Mouse (Mus musculus) midbrain, embryonic 14.5 days (tissue): ENCODE results near the gene Dnajb1. TPM values are rescaled to one million over a fixed set of nuclear protein-coding genes. Genes with fewer than 3 reads are reported as not detected.

Experiments
- ATAC-seq: fragments of 200-750 bp; cut with Nextera tagmentation; 2 replicates; pipeline ENCODE4 v1.8.0; 2017; ENCODE audit warnings: moderate number of reproducible peaks, moderate library complexity; ENCODE audit not compliant: low FRiP score, low TSS enrichment
- DNase-seq: peaks from one replicate; pipeline ENCODE4 v3.0.0-alpha.2; 2015
- H3K27ac ChIP-seq: fragments of 300-500 bp; sonication (generic); replicated peaks from 2 replicates; pipeline ENCODE4 v1.5.1; 2014; ENCODE audit warnings: mild to moderate bottlenecking, low read depth, low read length, moderate library complexity
- H3K27me3 ChIP-seq: fragments of 300-500 bp; sonication (generic); 2 replicates; pipeline ENCODE4 v1.6.1; 2014; ENCODE audit warnings: low read length, control low read depth, mixed read lengths; ENCODE audit not compliant: control insufficient read depth, insufficient read depth
- H3K36me3 ChIP-seq: fragments of 300-500 bp; sonication (generic); 2 replicates; pipeline ENCODE4 v1.6.1; 2014; ENCODE audit warnings: low read length, control low read depth; ENCODE audit not compliant: control insufficient read depth, insufficient read depth
- H3K4me1 ChIP-seq: fragments of 300-500 bp; sonication (generic); 2 replicates; pipeline ENCODE4 v1.6.1; 2014; ENCODE audit warnings: mild to moderate bottlenecking, antibody characterized with exemption, low read length, control low read depth; ENCODE audit not compliant: control insufficient read depth, insufficient read depth
- H3K4me2 ChIP-seq: fragments of 300-500 bp; sonication (generic); 2 replicates; pipeline ENCODE4 v1.6.1; 2014; ENCODE audit warnings: mild to moderate bottlenecking, low read length, moderate library complexity
- H3K4me3 ChIP-seq: fragments of 300-500 bp; sonication (generic); replicated peaks from 2 replicates; pipeline ENCODE4 v1.5.1; 2014; ENCODE audit warnings: low read depth, low read length
- H3K9ac ChIP-seq: fragments of 300-500 bp; sonication (generic); replicated peaks from 2 replicates; pipeline ENCODE4 v1.6.1; 2014; ENCODE audit warnings: mild to moderate bottlenecking, low read length, moderate library complexity
- H3K9me3 ChIP-seq: fragments of 300-500 bp; sonication (generic); 2 replicates; pipeline ENCODE4 v1.6.1; 2016; ENCODE audit warnings: low read length, control low read depth, mixed read lengths; ENCODE audit not compliant: control insufficient read depth
- WGBS: fragments of 180-500 bp; shearing (Covaris S2); extraction: QIAGEN DNeasy Blood & Tissue Kit; methylation state at CpG from one replicate; pipeline ENCODE4 v1.1.7; 2014; 5-methylcytosine and 5-hydroxymethylcytosine counted together
- polyA plus RNA-seq: library from polyadenylated mRNA; unstranded; fragments of >200 nt; fragmentation: Nextera tagmentation; extraction: Ambion mirVana; gene quantifications from 2 replicates; pipeline ENCODE4 v1.2.1, GENCODE M21; 2014

Dnajb1 gene
- polyA plus RNA-seq, 1 experiment from 2014 or later: 46.2 TPM

DNA sequence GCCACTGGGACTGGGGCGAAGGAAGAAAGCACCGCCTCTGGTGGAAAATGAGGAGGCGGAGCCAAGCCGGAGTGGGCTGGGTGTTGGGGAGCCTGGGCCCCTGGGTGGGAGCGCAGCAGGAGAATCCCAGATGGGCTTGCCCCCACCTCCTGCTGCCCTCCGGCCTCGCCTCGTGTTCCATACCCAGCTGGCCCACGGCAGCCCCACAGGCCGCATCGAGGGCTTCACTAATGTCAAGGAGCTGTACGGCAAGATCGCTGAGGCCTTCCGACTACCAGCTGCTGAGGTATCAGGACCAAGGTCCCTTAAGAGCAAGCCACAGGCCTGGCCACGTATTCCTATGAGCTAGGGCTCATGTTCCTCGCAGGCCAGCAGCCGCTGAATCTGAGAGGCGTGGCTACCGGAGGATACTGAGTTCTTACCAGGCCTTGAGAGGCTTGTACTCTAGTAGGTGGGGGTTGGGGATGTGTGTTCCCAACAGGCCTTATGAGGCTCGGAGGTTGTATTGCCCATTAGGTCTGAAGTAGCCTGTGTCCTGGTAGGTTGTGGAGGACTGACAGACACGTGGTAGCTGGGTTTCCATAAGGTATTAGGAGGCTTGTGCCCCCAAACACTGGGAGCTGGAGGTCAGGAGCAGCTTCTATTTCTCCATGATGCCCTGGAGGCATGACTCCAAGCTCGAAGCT, 53.1 kb downstream of the Dnajb1 start:
- WGBS: 18% methylated on average over 22 of the region's 22 CpGs
- no peak overlapping the region for H3K4me3 ChIP-seq
- peak; percentile 30 for DNase-seq
- 0 out of 2 replicates have a peak, but pooled peaks have one; percentile 0 for ATAC-seq
- H3K27ac ChIP-seq: no peak overlapping the region
- H3K4me1 ChIP-seq: peaks cover 18% of the 10 kb centered on the region; the same call in 1 of the 2 replicates
- peaks cover 10% of the 10 kb centered on the region; the same call in 1 of the 2 replicates for H3K36me3 ChIP-seq
- no peak overlapping the region for H3K9ac ChIP-seq
- no peaks in the 10 kb centered on the region for H3K9me3 ChIP-seq
- H3K4me2 ChIP-seq: no peak overlapping the region
- no peaks in the 10 kb centered on the region for H3K27me3 ChIP-seq

Other genes starting within 250 kb of the Dnajb1 start
- gene Clgn, start 218.3 kb upstream of the Dnajb1 start, polyA plus RNA-seq: 7.7 and 10.2 TPM in 2 replicates
- 278 and 296 TPM in 2 replicates for gene Scoc, start 149.8 kb upstream of the Dnajb1 start, polyA plus RNA-seq
- gene Olfr370, start 72.4 kb upstream of the Dnajb1 start, polyA plus RNA-seq: not detected in 2 replicates
- 346 and 405 TPM in 2 replicates for gene Ndufb7, start 41.5 kb upstream of the Dnajb1 start, polyA plus RNA-seq
- 987 and 1,278 TPM in 2 replicates for gene Tecr, start 222 bp upstream of the Dnajb1 start, polyA plus RNA-seq
- 106 and 116 TPM in 2 replicates for gene Gipc1, start 44.5 kb downstream of the Dnajb1 start, polyA plus RNA-seq
- 0.72 and 1.3 TPM in 2 replicates for gene Ptger1, start 58.5 kb downstream of the Dnajb1 start, polyA plus RNA-seq
- gene Pkn1, start 91.0 kb downstream of the Dnajb1 start, polyA plus RNA-seq: 26.6 TPM in 2 replicates
- gene Ddx39, start 107.0 kb downstream of the Dnajb1 start, polyA plus RNA-seq: 109 and 113 TPM in 2 replicates
- gene Adgre5, start 133.1 kb downstream of the Dnajb1 start, polyA plus RNA-seq: 8.5 and 12.3 TPM in 2 replicates